Mouse (Mus musculus): ENCODE measurements around the gene Rnaseh2a. TPM values are rescaled to one million over a fixed set of nuclear protein-coding genes. Genes with fewer than 3 reads are reported as not detected.
"Not testable (repeated sequence)": the region's sequence is repeated elsewhere in the genome, so short reads cannot be mapped to it uniquely, and the experiment has no call there.

Rnaseh2a gene
- total RNA-seq, 2 experiments from 2014 or later, result 41.8 to 46.2 TPM

DNA sequence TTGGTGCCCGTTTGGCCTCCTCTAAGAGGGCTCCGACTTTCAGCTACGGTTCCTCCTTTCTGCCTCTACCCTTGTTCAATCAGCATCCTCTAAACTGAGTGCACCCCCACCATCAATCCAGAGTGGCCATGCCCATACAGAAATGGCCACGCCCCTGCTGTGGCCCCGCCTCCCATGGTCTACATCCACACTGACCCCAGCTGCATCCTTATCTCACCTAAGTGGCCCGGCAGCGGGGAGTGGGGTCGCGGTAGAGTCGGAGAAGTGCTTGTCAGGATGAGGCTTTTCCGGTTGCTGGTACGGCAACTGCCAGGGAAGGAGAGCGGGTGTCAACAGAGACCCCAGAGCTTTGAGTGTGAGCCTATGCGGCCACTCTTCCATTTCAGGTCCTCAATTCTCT lies 34.1 kb downstream of the Rnaseh2a start:
- DNase-seq (ENCODE audit: low spot score in 2 of 2), result no peak

DNA sequence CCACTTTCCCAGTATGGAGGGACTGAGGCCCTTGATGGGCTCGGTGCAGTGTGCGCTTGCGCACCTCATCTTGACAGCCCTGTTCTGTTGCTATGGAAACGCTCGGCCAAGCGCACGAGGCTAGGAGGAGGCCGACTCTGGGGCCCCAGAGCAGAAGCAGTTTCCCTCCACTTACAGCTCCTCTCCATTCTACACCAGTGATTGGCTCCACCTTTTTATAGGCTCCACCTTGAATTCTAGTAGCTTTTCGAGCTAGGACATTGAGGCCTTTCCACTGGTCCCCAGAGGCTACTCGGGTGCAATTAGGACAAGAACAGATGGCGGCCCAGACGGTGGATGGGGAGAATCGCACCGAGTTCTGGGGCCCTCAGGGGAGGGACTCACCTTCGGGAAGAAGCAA lies 34.7 kb downstream of the Rnaseh2a start:
- DNase-seq (ENCODE audit: low spot score in 2 of 2), result peak in 1 of 2 experiments; percentile 45

DNA sequence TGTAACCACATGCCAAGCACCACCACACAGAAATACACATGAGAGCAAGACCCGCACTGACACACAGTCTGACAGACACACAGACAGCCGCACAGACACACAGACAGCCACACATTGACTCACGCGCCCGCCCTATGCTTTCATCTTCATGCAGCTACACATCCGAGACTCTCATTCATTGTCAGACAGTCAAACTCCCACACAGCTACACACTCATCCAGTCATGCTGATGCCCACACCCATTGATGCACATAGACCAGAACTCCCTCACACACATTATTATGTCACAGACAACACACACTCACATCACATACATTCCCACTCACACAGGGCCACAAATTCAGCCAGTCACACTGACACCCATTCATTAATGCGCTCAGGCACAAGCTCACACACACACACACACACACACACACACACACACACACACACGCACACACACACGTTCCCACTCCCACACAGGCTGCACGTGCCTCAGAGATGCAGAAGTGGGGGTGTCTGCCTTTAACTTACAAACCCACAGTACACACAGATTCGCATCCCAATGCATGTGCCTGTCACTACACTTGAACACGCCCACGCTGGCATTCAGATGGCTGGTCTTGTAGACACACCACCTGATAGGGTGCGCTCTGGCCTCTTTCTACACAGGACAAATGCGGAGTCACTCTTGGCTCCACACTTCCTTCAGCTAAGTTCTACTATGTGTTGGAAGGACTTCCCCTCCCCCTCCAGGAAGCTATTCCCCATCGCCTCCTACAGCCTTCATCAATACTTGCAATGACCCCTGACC lies 35.6 kb downstream of the Rnaseh2a start:
- DNase-seq (ENCODE audit: low spot score in 2 of 2), result peak in 1 of 2 experiments; percentile 49

DNA sequence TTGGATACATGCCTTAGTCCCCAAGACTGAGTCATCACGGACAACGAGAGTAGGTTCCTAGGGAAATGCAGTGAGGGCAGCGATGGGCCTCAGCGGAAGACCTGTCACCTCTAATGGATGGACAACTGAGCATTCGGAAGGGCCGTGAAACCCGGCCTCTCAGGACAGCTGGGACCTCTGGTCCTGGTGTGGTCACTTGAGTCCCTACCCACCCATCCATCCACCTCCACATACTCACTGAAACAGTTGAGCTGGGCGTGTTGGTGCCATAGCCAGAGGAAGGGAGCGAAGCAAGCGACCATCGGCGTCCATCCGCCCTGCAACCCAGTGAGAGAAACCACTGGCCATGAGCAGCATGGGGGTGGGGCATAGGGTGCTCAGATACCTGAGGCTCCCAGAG lies 39.0 kb downstream of the Rnaseh2a start:
- DNase-seq (ENCODE audit: low spot score in 2 of 2), result no peak

DNA sequence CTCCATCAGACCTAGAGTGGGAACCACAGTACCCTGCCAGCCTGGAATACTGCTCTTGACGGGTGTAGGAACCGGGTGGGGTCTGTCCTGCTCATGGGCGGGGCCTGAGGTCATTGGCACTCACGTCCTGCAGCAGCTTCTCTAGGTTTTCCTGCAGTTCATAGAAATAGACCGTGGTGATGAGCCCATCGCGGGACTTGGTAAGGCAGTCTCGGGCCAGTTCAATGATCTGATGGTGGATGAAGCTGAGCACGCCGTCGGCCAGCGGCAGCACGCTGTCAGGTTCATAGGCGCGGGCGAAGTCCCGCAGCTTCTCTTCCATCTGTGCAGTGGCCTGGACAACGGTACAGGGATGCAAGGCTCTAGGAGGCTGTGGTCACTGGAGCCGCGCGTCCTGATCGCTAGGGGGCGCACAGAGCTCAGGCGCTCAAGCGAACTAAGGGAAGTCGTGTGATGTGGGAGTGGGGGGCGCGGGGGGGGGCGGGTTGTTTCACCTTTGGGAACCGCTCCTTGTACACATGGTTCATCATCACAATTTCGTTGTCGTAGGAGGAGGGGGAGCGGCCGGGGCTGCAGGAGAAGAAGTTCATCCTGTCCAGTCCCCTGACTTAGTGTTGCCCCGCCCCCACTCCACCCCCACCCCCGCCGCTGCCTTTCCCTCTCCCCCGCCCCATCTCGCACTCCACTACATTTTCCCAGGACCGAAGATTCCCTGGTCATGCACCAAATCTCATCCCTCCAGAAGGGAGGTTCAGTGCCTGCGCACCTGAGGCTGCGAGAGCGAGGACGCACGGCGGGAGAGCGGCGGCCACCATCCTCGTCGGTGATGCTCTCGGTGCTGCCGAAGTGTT lies 40.9 kb downstream of the Rnaseh2a start:
- DNase-seq (ENCODE audit: low spot score in 2 of 2), result peak in 1 of 2 experiments; percentile 73

DNA sequence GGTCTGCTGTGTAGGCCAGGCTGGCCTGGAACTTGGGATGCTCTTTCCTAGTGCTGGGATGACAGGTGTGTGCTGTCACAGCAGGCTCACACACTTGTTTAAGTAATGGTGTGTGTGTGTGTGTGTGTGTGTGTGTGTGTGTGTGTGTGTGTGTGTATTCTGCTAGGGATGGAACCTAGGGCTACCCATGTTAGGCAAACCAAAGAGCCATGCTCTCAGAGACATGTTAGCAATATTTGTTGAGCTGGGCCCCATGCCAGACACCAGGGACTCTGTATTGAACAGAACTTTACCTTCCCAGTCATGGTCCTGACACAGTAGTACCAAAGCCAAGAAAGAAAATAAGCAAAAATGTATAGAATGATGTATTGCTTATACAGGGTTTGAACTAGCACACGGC lies 42.1 kb downstream of the Rnaseh2a start:
- no peak for DNase-seq (ENCODE audit: low spot score in 2 of 2)

DNA sequence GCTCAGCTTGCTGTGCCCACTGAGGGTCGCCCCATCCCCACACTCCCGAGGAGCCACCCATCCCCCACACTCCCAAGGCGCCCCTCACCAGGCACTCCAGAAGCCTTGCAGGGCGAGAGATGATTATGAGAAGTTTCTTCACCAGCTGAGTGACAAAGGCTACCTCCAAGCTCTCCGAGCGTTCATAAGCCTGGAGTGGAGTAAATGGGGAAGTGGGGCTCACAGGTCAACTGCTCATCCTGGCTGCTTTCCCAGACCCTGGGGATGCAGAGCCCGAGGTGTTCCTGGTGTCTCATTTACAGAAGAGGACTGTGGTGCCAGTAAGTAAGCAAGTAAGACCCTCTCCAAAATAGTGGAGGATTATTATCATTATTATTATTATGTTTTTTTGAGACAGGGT lies 44.0 kb downstream of the Rnaseh2a start:
- no peak for DNase-seq (ENCODE audit: low spot score in 2 of 2)

DNA sequence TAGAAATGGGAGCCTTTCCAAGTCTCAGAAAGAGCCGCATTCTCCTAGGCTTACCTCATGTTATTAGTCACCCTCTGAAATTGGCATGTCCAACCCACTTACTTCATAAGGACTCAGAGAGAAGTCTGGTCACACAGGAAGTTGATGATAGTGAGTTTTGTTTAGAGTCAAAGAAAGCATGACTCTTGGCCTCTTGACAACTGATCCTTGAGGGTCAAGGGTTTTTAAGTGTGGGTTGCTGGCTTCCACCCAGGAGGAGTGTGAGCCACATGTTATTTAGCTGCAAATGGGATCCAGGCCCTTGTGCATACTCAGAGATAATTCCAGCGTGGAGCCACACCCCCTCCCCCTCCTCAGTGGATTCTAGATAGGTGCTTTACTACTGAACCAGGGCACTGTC lies 48.0 kb downstream of the Rnaseh2a start:
- DNase-seq (ENCODE audit: low spot score in 2 of 2), result no peak

DNA sequence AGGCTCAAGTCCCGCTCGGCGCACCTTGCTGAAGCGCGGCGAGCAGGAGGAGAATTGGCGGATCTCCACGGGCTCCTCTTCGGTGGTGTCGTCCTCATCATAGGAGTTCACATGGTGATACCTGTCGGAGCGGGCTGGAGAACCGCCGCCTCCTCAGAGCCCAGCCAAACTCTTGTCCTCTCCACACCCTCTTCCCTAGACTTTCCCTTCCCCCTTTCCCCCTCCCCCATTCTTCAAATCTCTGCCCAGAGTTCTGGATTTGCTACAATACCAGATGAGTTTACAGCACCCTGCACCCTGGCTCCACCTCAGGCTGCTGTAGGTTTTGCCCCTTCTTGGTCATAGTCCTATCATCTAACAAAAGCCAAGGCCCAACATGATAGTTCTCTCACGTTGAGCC lies 50.9 kb downstream of the Rnaseh2a start:
- no peak for DNase-seq (ENCODE audit: low spot score in 2 of 2)

DNA sequence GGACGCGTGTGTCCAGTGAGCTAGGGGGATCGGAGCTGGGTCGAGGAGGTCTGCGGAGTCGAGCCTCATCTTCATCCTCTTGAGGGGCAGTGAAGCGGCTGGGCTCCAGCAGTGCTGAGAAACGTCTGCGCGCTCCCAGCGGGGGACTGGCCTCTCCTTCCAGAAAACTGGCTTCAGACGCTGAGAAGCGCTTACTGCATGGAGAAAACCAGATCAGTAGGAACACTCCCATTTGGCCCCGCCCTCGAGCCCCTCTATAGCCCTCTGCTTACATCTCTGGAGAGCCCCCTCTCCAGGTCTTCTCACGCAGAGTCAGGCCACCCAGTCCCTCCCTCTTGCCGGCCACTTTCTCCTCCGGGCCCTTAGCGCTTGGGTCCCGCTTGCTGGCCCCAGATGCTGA lies 51.8 kb downstream of the Rnaseh2a start:
- DNase-seq (ENCODE audit: low spot score in 2 of 2), result no peak

DNA sequence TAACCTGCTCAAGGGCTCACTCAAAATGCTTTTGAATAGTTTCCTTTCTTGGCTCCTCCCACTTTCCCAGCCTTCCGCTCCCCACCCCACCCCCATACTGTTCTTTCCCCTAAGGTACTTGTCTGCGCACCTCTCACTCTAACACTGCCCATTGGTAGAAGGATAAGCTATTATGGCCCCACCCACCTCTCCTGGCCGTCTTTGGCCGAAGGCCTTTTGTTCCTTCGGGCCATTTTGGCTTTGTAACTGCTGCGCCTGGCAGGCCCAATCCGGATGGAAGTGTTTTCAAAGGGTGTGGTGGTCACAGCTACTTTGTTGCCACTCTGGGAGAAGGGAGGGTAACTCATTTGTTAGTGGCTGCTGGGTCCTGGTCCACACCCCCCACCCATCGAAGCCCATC lies 54.3 kb downstream of the Rnaseh2a start:
- DNase-seq (ENCODE audit: low spot score in 2 of 2), result no peak

DNA sequence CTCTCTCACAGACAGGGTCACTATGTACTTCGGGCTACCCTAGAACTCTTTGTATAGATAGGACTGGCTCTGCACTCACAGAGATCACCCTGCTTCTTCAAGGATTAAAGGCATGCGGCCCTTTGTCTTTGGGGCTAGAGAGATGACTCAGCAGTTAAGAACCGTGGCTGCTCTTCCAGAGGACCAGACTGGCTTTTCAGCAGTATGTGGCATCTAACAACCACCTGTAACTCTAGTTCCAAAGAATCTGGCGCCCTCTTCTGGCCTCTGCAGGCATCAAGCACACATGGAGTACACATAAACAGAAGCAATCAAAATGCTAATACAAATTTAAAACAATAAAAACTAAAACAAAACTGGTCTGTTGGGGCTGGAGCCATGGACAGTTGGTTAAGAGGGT lies 55.6 kb downstream of the Rnaseh2a start:
- DNase-seq (ENCODE audit: low spot score in 2 of 2), result no peak

DNA sequence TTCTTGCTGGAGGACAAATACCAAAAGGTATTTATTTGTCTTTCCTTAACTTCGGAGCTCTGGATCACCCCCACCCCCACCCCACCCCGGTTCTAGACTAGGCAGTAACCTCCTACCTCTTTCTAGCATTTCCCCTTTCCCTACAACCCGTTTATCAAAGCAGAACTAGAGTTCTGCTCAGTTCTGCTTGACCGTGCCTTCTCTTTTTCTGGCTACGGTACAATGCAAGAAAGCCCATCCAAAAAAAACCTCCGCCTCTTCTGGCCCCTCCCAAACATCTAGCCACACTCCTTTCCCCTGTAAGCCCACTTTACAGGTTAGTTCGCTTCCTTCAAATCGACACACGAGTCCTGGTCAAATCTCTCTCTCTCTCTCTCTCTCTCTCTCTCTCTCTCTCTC lies 56.1 kb downstream of the Rnaseh2a start:
- no peak for DNase-seq (ENCODE audit: low spot score in 2 of 2)

DNA sequence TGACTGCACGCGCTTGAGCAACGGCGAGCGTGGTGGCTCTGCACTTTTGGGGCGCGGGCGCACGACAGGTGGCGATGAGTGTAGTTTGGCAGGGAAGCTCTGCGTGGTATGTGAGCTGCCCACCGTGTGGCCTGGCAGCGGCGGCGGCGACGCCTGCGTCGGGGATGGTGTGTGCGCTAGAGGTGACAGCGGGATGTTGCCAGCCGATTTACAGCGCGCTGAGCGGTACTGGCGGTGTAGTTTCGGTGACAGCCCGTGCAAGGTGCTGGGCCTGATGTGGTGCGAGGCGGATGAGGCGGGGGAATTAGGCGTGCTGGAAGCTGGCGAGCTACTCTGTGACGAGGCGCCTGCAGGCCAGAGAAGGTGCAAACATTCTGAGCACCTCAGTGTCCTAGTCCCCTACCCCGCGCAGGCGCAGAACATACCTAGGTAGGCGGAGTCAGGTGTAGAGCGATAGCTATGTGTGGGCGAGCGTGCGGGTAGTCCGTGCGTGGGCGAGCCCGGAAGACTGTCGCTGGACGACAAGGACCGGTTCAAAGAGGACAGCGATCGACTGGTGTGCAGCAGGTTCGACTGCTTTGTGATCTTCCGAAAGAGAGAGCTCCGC lies 56.6 kb downstream of the Rnaseh2a start:
- DNase-seq (ENCODE audit: low spot score in 2 of 2), result peak in 1 of 2 experiments; percentile 73

DNA sequence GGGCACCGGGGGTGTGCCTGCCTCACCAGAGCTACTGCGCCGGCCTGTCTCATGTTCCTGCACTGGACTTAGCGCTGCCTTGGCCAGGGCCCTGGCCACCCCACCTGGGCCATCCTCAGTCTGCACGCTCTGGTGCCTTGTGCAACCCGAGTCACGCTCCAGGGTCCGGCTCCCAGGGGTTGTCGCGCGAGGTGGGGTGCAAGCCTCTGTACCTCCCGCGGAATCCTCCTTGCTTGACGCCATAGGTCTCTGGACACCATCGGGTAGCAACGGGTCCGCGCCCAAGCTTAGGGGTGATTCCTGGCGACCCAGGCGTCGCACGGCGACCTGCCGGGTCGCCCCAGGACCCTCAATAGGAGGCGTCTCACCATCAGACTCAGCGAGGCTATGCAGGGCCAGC lies 57.2 kb downstream of the Rnaseh2a start:
- no peak for DNase-seq (ENCODE audit: low spot score in 2 of 2)

DNA sequence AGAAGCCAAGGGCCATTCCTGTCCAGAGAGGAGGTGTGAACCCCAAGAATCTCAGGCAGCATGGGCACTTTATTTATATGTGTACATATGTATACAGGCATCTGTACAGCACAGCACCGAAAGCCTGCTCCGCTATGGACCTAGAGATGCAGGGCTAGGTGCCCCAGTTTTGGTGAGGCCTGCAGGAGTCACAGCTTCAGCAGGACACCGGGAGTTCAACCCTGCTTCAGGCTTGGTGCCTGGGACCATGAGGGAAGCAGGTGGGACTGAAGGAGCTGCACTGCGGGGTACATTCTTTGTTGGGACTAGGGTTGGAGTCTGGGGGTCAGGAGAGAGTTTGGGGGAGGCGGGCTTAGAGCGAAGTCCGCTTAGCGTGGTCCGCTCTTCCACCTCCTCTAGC lies 57.7 kb downstream of the Rnaseh2a start:
- DNase-seq (ENCODE audit: low spot score in 2 of 2), result no peak

DNA sequence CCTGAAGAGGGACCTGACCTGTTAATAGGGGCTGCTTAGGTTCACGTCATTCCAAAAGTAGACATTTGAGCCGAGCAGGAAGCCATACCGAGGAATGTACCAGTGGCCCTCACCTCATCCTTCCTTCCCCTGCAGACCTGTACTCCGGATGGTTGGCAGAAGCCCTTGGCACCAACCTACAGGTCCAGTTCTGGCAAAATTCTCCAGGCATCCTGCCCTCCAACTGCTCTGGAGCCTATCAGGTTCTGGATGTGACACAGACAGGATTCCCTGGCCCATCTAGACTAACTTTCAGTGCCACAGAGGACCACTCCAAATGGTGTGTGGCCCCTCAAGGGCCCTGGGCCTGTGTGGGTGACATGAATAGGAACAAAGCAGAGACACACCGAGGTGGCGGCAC lies 59.0 kb downstream of the Rnaseh2a start:
- DNase-seq (ENCODE audit: low spot score in 2 of 2), result no peak

DNA sequence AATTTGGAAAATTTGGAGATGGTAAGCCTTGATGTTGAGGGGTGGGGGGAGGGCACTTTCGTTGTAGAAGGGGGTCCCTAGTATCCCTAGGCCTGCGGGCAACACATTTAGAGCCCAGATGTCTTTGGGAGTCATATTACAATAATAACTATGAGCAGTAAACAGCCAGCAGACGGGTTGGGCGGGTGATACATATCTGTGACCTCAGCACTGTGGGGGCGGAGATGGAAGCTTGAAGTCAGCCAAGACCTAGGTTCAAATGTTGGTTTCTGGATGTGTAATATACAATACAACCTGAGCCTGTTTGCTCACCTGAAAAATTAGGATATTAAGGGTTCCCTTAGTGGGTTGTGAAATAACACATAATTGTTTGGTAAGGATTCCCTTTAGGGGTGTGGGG lies 59.6 kb downstream of the Rnaseh2a start:
- DNase-seq (ENCODE audit: low spot score in 2 of 2), result no peak

DNA sequence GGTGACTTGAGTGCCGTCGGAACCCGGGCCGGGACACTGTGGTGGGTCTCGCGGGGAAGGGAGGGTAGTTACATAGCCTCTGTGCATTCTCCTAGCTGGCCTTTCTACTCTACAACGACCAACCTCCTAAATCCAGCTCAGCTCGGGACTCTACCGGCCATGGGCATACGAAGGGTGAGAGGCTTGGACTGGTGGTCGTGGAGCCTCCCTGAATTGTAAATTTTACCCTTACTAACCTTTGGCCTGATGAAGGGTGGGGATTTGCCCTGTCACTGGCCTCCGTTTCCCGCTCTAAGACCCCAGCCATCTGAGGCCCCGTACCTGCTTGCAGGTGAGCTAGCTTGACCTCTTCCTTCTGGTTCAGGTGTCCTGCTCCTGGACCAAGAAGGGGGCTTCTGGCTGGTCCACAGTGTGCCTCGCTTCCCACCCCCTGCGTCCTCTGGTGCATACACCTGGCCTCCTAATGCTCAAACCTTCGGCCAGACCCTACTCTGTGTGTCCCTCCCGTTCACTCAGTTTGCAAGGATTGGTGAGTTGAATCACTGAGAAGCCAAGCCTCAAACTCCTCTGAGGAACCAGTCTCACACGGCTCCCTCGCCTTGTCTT lies 60.3 kb downstream of the Rnaseh2a start:
- DNase-seq (ENCODE audit: low spot score in 2 of 2), result no peak

DNA sequence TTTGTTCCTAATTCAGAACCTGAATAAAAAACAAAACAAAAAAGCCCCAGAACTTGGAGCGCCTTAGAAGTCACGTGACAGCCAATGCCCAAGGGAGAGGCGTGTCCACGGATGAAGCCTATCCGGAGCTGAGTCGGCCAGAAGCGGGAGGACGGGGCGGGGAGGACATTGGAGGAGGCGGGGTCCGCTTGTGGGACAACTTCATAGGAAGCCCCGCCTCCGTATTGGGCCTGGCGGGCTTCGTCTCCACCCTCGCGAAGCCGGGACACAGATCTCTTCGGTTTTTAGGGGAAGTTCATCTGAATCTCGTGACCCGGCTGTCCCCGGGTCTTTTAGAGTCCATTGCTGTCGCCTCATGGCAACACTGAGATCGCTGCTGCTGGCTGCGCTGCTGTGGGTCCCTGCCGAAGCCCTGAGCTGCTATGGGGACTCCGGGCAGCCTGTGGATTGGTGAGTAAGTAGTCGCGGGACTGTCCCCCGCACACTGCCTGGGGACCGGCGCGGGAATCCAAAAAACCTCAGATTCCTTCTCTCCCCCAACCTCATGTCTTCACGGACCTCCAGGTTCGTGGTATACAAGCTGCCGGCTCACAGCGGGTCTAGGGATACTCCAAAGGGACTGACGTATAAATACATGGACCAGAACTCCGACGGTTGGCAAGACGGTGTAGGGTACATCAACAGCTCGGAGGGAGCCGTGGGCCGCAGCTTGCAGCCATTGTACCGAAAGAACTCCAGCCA lies 61.0 kb downstream of the Rnaseh2a start, which contains the start of gene Dnase2a:
Dnase2a (plus strand) TSS at position 140 of the 741 bp plus-strand sequence.
- DNase-seq (ENCODE audit: low spot score in 2 of 2), result peak; percentile 66 to 82

DNA sequence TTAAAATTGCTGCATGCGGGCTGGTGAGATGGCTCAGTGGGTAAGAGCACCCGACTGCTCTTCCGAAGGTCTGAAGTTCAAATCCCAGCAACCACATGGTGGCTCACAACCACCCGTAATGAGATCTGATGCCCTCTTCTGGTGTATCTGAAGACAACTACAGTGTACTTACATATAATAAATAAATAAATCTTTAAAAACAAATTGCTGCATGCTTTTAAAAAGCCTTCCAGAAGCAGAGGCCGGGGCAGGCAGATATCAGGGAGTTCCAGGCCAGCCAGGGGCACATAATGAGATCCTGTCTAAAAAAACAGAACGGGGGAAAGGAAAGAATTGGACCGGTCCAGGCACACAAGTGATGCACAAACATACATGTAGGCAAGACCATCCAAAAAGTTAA lies 61.6 kb downstream of the Rnaseh2a start:
- not testable (repeated sequence) for DNase-seq (ENCODE audit: low spot score in 2 of 2)

All from layer of hippocampus, adult 18-20 months (tissue).